Mouse (Mus musculus) hindbrain, embryonic 16.5 days (tissue): ENCODE results near the gene Tmem117. TPM values are rescaled to one million over a fixed set of nuclear protein-coding genes. Genes with fewer than 3 reads are reported as not detected.
A peak's percentile ranks its signal among the peaks of the same experiment; 100 is the strongest.

Experiments
- ATAC-seq: fragments of 200-750 bp; cut with Nextera tagmentation; 2 replicates; pipeline ENCODE4 v1.8.0; 2017; ENCODE audit warnings: moderate TSS enrichment, moderate library complexity
- H3K27ac ChIP-seq: fragments of 300-500 bp; sonication (generic); 2 replicates; pipeline ENCODE4 v1.5.1; 2014; ENCODE audit warnings: low read depth, mild to moderate bottlenecking, control low read depth, low read length, moderate library complexity
- H3K27me3 ChIP-seq: fragments of 300-500 bp; sonication (generic); replicated peaks from 2 replicates; pipeline ENCODE4 v1.6.1; 2014; ENCODE audit warnings: low read length; ENCODE audit not compliant: control insufficient read depth, insufficient read depth
- H3K36me3 ChIP-seq: fragments of 300-500 bp; sonication (generic); 2 replicates; pipeline ENCODE4 v1.6.1; 2014; ENCODE audit warnings: mild to moderate bottlenecking, low read length, moderate library complexity, mixed read lengths; ENCODE audit not compliant: control insufficient read depth, insufficient read depth
- H3K4me1 ChIP-seq: fragments of 300-500 bp; sonication (generic); 2 replicates; pipeline ENCODE4 v1.6.1; 2014; ENCODE audit warnings: low read depth, low read length; ENCODE audit not compliant: control insufficient read depth, insufficient read depth
- H3K4me2 ChIP-seq: fragments of 300-500 bp; sonication (generic); 2 replicates; pipeline ENCODE4 v1.6.1; 2014; ENCODE audit warnings: mild to moderate bottlenecking, low read length, control low read depth, moderate library complexity
- H3K4me3 ChIP-seq: fragments of 300-500 bp; sonication (generic); 2 replicates; pipeline ENCODE4 v1.5.1; 2014; ENCODE audit warnings: mild to moderate bottlenecking, low read length, control low read depth, moderate library complexity
- H3K9ac ChIP-seq: fragments of 300-500 bp; sonication (generic); 2 replicates; pipeline ENCODE4 v1.6.1; 2014; ENCODE audit warnings: low read depth, mild to moderate bottlenecking, control low read depth, low read length, moderate library complexity
- H3K9me3 ChIP-seq: fragments of 300-500 bp; sonication (generic); 2 replicates; pipeline ENCODE4 v1.6.1; 2014; ENCODE audit warnings: mild to moderate bottlenecking, low read length, moderate library complexity; ENCODE audit not compliant: control insufficient read depth
- WGBS: fragments of 180-500 bp; shearing (Covaris S2); extraction: QIAGEN DNeasy Blood & Tissue Kit; methylation state at CpG from one replicate; pipeline ENCODE4 v1.1.7; 2014; 5-methylcytosine and 5-hydroxymethylcytosine counted together
- polyA plus RNA-seq: library from polyadenylated mRNA; unstranded; fragments of >200 nt; fragmentation: Nextera tagmentation; extraction: Ambion mirVana; gene quantifications from 2 replicates; pipeline ENCODE4 v1.2.1, GENCODE M21; 2015

The Tmem117 gene
- polyA plus RNA-seq, 1 experiment from 2014 or later: 13.9 TPM

DNA sequence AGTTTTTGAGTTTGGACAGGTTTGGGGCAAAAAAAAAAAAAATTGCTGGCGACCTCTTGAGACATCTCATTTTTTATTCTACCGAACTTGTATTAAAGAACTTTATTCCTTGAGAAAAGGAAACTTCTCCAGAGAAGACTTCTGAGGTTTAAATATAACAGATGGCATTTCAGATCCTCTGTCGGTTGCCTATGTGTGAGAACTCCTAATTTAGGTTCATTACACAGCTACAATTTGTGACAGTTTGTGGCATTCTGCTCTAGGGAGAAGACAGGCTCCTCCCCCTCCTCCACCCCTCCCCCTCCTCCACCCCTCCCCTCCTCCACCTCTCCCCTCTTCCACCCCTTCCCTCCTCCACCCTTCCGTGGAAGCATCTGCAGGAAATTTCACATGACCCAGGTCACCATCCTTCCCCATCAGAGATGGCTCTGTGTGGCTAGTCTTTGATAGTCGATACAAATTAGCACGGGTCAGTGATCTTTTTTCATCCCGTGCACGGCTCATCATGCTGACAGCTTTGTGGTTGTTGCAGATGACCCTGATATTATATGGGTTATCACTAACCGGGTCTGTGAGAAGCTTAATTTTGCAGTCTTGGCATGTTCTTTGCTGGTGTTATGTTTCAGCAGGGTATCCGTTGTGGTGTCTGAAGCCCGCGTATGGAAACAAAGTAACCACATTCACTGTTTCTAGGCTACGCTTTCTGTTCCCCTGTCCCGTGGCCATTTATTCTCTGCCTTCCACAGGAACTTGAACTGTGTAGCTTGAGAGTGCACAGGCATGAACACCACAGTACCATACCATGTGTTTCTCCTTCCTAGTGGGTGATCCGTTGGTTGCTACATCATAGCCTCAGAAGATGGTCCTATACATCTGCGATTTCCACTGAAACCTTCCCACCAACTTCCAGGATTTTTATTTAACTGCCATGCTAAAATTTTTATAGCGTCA is 147.4 kb downstream of the Tmem117 start:
- ATAC-seq: no peak
- Histone ChIP-seq H3K36me3 (no peaks in the 10 kb centered on the region), H3K9me3 (peaks cover 4% of the 10 kb centered on the region), H3K4me2 (0 out of 2 replicates have a peak overlapping the region, but pooled peaks have one; percentile 9), H3K27me3 (no peaks in the 10 kb centered on the region), H3K4me3 (no peak overlapping the region), H3K4me1 (no peaks in the 10 kb centered on the region), H3K9ac (no peak overlapping the region), H3K27ac (no peak overlapping the region)
- WGBS: 37% methylated on average over 17 of the region's 17 CpGs

DNA sequence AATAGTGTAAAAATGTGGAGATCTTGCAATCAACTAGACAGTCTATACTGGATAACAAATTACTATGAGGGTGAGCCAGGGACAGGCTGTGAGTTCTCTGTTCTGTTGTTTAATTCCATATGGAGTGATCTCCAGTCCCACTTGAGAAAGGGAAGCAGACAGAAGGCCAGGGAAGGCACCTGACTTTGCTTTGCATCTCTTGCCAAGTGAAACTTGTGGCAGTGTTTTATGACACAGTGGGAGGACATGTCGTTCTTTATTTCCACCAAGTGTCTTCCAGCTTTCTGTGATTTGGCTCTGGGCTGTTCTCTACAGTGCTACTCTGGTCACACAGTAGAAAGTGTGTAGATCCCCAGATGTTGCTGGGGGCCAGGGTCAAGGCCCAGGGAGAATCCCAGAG is 152.5 kb downstream of the Tmem117 start:
- WGBS: 71% methylated on average over 1 of the region's 1 CpGs
- no peaks in the 10 kb centered on the region for H3K36me3 ChIP-seq
- H3K4me2 ChIP-seq: no peak overlapping the region
- H3K4me3 ChIP-seq: no peak overlapping the region
- H3K27ac ChIP-seq: no peak overlapping the region
- no peaks in the 10 kb centered on the region for H3K9me3 ChIP-seq
- H3K9ac ChIP-seq: no peak overlapping the region
- no peaks in the 10 kb centered on the region for H3K27me3 ChIP-seq
- no peak for ATAC-seq
- H3K4me1 ChIP-seq: no peaks in the 10 kb centered on the region

DNA sequence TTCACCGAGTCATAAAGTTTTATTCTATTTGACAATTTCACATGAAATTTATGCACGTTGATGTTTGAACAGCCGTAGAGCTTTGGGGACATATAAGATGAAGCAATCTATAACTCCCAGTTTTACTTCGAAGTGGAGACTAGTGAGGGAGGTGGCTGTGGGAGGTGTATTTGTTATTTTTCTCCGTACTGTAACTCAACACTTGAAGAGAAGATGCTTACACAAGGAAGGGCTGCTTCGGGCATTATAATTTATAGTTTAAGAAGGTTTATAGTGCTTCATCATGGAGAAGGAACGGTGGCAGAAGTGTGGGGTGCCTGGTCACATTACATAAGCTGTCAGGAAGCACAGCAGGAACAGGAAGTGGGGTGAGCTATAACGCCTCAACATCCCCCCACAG is 164.4 kb downstream of the Tmem117 start:
- H3K9ac ChIP-seq: no peak overlapping the region
- 90% methylated on average over 8 of the region's 8 CpGs for WGBS
- no peaks in the 10 kb centered on the region for H3K27me3 ChIP-seq
- no peaks in the 10 kb centered on the region for H3K36me3 ChIP-seq
- peaks cover 2% of the 10 kb centered on the region; the same call in 1 of the 2 replicates for H3K4me1 ChIP-seq
- no peak overlapping the region for H3K4me3 ChIP-seq
- H3K9me3 ChIP-seq: no peaks in the 10 kb centered on the region
- H3K27ac ChIP-seq: no peak overlapping the region
- ATAC-seq: no peak
- no peak overlapping the region for H3K4me2 ChIP-seq

DNA sequence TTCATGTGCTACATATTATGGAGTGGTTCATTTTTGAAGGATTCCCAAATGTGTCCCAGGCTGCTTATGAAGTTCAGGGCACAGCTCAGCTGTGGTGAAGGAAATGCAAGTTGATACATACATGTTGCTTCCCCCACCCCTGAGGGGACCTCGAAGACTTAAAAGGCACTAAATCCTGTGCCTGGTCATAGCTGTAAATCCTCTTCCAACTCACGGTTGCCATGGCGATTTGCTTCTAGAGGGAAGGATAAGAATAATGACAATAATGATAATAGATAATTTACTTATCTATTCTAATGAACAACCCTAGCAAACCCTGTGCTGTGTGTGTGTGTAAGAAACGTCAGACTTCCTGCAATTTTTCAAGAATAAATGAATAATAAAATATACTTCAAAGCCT is 166.5 kb downstream of the Tmem117 start:
- 56% methylated on average over 4 of the region's 4 CpGs for WGBS

DNA sequence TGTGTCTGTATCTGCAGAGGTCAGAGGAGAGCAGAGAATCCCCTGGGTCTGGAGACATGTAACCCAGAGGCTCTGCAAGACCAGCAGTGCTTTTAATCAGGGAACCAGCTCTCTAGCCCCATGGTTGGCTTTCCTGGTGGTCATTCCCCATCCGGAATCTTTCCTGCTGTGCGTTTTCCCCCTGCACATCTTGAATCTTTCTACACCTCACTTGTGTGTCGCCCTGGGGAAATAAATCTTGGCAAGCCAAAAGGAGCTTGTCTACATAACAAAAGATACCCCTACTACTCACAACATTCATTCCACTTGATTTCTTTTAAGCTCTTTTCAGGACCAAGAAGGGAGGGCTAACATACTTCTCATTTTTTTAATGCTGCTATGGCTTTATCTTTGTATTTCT is 169.2 kb downstream of the Tmem117 start:
- Histone ChIP-seq H3K9ac (no peak overlapping the region), H3K9me3 (no peaks in the 10 kb centered on the region), H3K27ac (no peak overlapping the region), H3K36me3 (no peaks in the 10 kb centered on the region), H3K4me3 (no peak overlapping the region), H3K4me1 (peaks cover 2% of the 10 kb centered on the region), H3K27me3 (no peaks in the 10 kb centered on the region), H3K4me2 (no peak overlapping the region)
- WGBS: 16% methylated on average over 3 of the region's 3 CpGs
- no peak for ATAC-seq

More for the DNA sequence above, 166.5 kb downstream of the Tmem117 start:
- no peak overlapping the region for H3K4me3 ChIP-seq
- H3K4me2 ChIP-seq: no peak overlapping the region
- H3K4me1 ChIP-seq: peaks cover 2% of the 10 kb centered on the region; the same call in 1 of the 2 replicates
- H3K27me3 ChIP-seq: no peaks in the 10 kb centered on the region
- no peaks in the 10 kb centered on the region for H3K9me3 ChIP-seq
- no peak for ATAC-seq
- no peak overlapping the region for H3K9ac ChIP-seq
- H3K36me3 ChIP-seq: no peaks in the 10 kb centered on the region
- H3K27ac ChIP-seq: no peak overlapping the region

DNA sequence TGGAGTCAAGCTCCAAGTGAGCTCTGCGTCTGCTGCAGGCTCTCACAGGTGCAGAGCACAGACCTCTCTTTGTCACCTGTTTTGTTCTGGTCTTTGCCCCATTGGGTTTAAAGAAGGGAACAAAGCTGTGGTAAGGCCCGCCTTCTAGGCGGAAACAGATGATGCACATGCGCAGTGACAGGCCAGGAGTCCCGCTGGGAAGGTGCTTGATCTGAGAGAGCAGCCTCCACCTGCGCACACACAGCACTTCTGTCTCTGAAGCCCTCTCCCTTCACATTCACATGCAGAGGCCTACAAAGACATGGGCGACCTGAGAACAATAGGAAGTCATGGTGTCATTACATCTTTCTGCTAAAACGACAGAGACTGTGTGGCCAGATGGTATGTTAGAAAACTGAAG is 172.4 kb downstream of the Tmem117 start:
- Histone ChIP-seq H3K9me3 (no peaks in the 10 kb centered on the region), H3K27me3 (no peaks in the 10 kb centered on the region), H3K9ac (no peak overlapping the region), H3K36me3 (no peaks in the 10 kb centered on the region), H3K4me2 (no peak overlapping the region), H3K4me3 (no peak overlapping the region), H3K27ac (no peak overlapping the region), H3K4me1 (no peaks in the 10 kb centered on the region; the same call in 1 of the 2 replicates)
- no peak for ATAC-seq
- 62% methylated on average over 8 of the region's 8 CpGs for WGBS

DNA sequence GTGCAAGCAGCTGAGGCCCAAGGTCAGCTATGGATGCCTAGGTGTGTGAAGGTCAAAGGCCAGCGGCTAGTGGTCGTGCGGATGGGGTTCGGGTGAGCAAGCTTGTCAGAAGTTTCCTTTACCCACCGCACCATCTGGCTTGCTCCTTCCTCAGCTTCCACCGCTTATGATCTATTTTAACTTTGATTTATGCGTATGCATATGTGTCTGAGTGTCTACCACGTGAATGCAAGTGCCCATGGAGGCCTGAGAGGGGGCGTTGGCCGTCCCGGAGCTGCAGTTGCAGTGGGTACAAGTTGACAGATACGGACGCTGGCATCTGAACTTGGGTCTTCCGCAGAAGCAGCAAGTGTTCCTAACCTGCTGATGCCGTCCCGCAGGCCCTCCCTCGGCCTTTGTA is 173.8 kb downstream of the Tmem117 start:
- Histone ChIP-seq H3K4me3 (no peak overlapping the region), H3K9me3 (no peaks in the 10 kb centered on the region), H3K4me1 (no peaks in the 10 kb centered on the region; the same call in 1 of the 2 replicates), H3K9ac (no peak overlapping the region), H3K4me2 (no peak overlapping the region), H3K27me3 (no peaks in the 10 kb centered on the region), H3K27ac (no peak overlapping the region), H3K36me3 (no peaks in the 10 kb centered on the region)
- whole genome bisulfite sequencing: 84% methylated on average over 17 of the region's 17 CpGs
- no peak for ATAC-seq

DNA sequence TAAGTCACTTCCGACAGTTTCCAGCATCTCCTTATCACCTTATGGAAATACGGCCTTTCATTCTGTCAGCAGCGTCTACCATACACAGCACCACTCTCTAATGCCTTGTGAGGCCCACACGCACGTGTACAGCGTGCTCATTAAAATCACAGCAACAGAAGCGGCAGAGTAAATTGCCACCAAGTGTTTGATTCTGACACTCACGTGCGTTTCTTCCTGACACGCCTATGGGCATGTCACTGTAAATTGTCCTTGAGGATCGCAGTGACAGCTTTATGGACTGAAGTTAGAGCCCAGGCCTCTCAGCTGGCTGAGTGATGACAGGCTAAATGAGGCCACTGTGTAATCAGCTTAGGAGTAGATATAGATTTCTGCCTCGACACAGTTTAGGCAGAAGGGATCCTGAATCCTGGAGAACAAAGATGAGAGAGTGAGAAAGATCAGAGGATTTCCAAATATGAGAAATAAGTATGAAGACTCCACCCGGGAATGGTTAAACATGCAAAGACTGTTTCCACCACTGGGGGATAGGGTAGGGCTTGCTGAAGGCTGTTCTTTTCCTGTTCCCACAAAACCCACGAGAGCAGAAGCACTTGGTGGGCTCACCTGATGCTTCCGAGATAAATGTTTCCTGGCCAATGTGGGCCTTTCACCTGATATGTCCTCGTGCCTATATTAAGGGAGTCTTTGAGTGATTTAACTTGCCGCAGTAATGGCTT is 174.8 kb downstream of the Tmem117 start:
- peak; percentile 65 for ATAC-seq

DNA sequence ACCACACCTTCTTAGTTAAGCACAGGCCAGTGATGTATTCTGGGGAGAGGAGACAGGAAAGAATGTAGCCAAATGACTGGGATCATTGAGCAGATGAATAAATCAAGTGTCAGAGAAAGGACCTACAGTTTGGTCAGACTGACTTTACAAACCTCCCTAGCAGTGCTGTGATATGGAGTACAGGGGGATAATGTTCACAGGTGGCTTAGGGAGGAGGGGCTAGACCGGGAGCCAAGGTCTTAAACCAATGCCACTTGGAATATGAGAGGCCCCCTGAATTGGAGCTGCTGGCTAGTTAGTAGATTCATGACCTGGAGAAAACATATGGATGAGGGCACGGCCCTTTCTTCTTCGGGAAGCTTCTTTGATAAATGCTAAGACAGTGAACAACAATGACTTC is 177.0 kb downstream of the Tmem117 start:
- H3K36me3 ChIP-seq: no peaks in the 10 kb centered on the region
- no peak for ATAC-seq
- 85% methylated on average over 3 of the region's 3 CpGs for WGBS
- H3K4me3 ChIP-seq: no peak overlapping the region
- no peaks in the 10 kb centered on the region; the same call in 1 of the 2 replicates for H3K4me1 ChIP-seq
- no peak overlapping the region for H3K4me2 ChIP-seq
- H3K9ac ChIP-seq: no peak overlapping the region
- no peak overlapping the region for H3K27ac ChIP-seq
- H3K9me3 ChIP-seq: no peaks in the 10 kb centered on the region
- H3K27me3 ChIP-seq: no peaks in the 10 kb centered on the region

More for the DNA sequence above, 174.8 kb downstream of the Tmem117 start:
- no peaks in the 10 kb centered on the region for H3K9me3 ChIP-seq
- no peak overlapping the region for H3K27ac ChIP-seq
- H3K4me2 ChIP-seq: no peak overlapping the region
- WGBS: 56% methylated on average over 17 of the region's 17 CpGs
- no peak overlapping the region for H3K4me3 ChIP-seq
- no peaks in the 10 kb centered on the region for H3K27me3 ChIP-seq
- H3K36me3 ChIP-seq: no peaks in the 10 kb centered on the region
- no peaks in the 10 kb centered on the region; the same call in 1 of the 2 replicates for H3K4me1 ChIP-seq
- 0 out of 2 replicates have a peak overlapping the region, but pooled peaks have one; percentile 17 for H3K9ac ChIP-seq
